8 mouse cellular contexts compared by ENCODE assay signal in genomic region chr10:93471415-93471814, GRCm38 (mm10). TPM values are rescaled to one million over a fixed set of nuclear protein-coding genes. Genes with fewer than 3 reads are reported as not detected.
A peak's percentile ranks its signal among the peaks of the same experiment; 100 is the strongest.
DNase-seq lines count a peak whose midpoint lies in the region; ATAC-seq and TF ChIP-seq lines count a peak whose summit lies in the region.

No protein-coding gene starts in this region.

- H3K27me3 ChIP-seq in Patski: no peaks in the 10 kb centered on the region
- no peaks in the 10 kb centered on the region for H3K27me3 ChIP-seq in hindbrain, postnatal 0 days (ENCODE audit: insufficient read depth, low read length)

- POLR2A ChIA-PET in Patski (lab: Charles Lee): interaction anchor here (0.7 kb wide), 1 partner anchor 12 kb away, joined by 3 read pairs; no protein-coding TSS in a partner anchor

- WGBS in hindbrain, postnatal 0 days: 36% methylated on average over 11 of the region's 11 CpGs

- CTCF ChIA-PET in Patski (lab: Charles Lee): interaction anchor here (1.2 to 2.1 kb wide), 3 partner anchors 12 to 78 kb away, joined by 3 to 6 read pairs (median 3); no protein-coding TSS in a partner anchor

- H3K4me1 ChIP-seq in hindbrain, postnatal 0 days (ENCODE audit: insufficient read depth, low read length): no peaks in the 10 kb centered on the region

- in situ Hi-C loops in Patski (cut with MboI; ENCODE audit: low pct_unique_long_range_greater_than_20kb): loop anchor here (5.0 to 10.0 kb wide), 3 partner anchors 47 to 407 kb away; no protein-coding TSS in a partner anchor

- H3K9ac ChIP-seq in hindbrain, postnatal 0 days (replicated peaks; ENCODE audit: low read length): no peak overlapping the region

- TF ChIP-seq CTCF in Patski (IDR thresholded peaks at IDR 0.05): peak; percentile 94
- TF ChIP-seq CTCF in hindbrain, postnatal 0 days (IDR thresholded peaks at IDR 0.05; ENCODE audit: low read depth): peak; percentile 93
- TF ChIP-seq CTCF in left cerebral cortex, adult 2 months (IDR thresholded peaks at IDR 0.05): peak; percentile 91

- ATAC-seq in Patski: peak; percentile 86
- peak; percentile 94 for ATAC-seq in frontal cortex, adult (ENCODE audit: low TSS enrichment)
- ATAC-seq in hindbrain, postnatal 0 days: peak; percentile 74; the same call in 1 of the 2 replicates

- H3K4me2 ChIP-seq in hindbrain, postnatal 0 days (ENCODE audit: low read depth, low read length): no peak overlapping the region

- H3K4me3 ChIP-seq in hindbrain, postnatal 0 days (ENCODE audit: low read length): no peak overlapping the region
- H3K4me3 ChIP-seq in left cerebral cortex, adult 2 months: no peak overlapping the region

- no peaks in the 10 kb centered on the region for H3K9me3 ChIP-seq in hindbrain, postnatal 0 days (ENCODE audit: low read length)

- no peak for DNase-seq in Patski (ENCODE audit: low read depth, low spot score)
- peak; percentile 86 to 87 for DNase-seq in cerebellum, adult 18-20 months
- DNase-seq in hindbrain, postnatal 0 days (ENCODE audit: low spot score): peak; percentile 94
- peak; percentile 82 to 87 for DNase-seq in left cerebral cortex, adult 2 months (ENCODE audit: extremely low spot score in 1 of 2, low spot score in 2 of 2)
- DNase-seq in mesoderm, embryonic 11.5 days (ENCODE audit: low read depth, low spot score): peak; percentile 80
- DNase-seq in skeletal muscle tissue, adult 2 months (ENCODE audit: low read depth, low spot score): peak; percentile 59
- DNase-seq in yolk sac, embryonic 10.5 days (ENCODE audit: low spot score): peak; percentile 61

- intact Hi-C loops in left cerebral cortex, adult 2 months (cut with DNase I): loop anchor here (1.0 to 10.0 kb wide), 3 partner anchors 46 to 427 kb away; no protein-coding TSS in a partner anchor

- H3K27ac ChIP-seq in hindbrain, postnatal 0 days: no peak overlapping the region
- no peak overlapping the region for H3K27ac ChIP-seq in left cerebral cortex, adult 2 months

- H3K36me3 ChIP-seq in hindbrain, postnatal 0 days (ENCODE audit: insufficient read depth, low read length): peaks cover 58% of the 10 kb centered on the region

RNA-seq across cellular contexts. Expression of gene Hal, which starts 17.2 kb away (rescaled TPM):
- polyA plus RNA-seq in Patski (2021): 0.44 TPM
- not detected in 2 replicates for total RNA-seq in hindbrain, postnatal 0 days (2014; rRNA removed)
- 0.18 and 0.29 TPM in 2 replicates for polyA plus RNA-seq in hindbrain, postnatal 0 days (2015; fragmentation: Nextera tagmentation; extraction: Ambion mirVana)
- total RNA-seq in left cerebral cortex, adult 2 months (2021): under 1 TPM in 1 of 2 experiments, not detected in 1; 0.27 TPM

RNA-seq across cellular contexts. Expression of gene Lta4h, which starts 18.2 kb away (rescaled TPM):
- 100 TPM for polyA plus RNA-seq in Patski (2021)
- total RNA-seq in hindbrain, postnatal 0 days (2014; rRNA removed): 38.5 and 69.2 TPM in 2 replicates
- polyA plus RNA-seq in hindbrain, postnatal 0 days (2015; fragmentation: Nextera tagmentation; extraction: Ambion mirVana): 86.6 and 87.4 TPM in 2 replicates
- total RNA-seq in left cerebral cortex, adult 2 months (2021): 10 to 100 TPM; 55.9 to 62.8 TPM
